Mouse (Mus musculus) kidney, adult 2 months (tissue): ENCODE data around the gene 1700019D03Rik.

Source experiments
- CTCF ChIP-seq: fragments of 200-500 bp; conservative IDR thresholded peaks from 2 replicates; pipeline ENCODE4 v1.5.1; 2011; ENCODE audit warnings: low read depth, mild to moderate bottlenecking, control low read depth, low read length, moderate library complexity, mixed read lengths; ENCODE audit not compliant: insufficient read depth, insufficient read length
- POLR2A ChIP-seq: fragments of 200-500 bp; IDR thresholded peaks from one replicate; pipeline ENCODE4 v1.6.1; 2011; ENCODE audit warnings: low read depth, low read length, control low read depth

GRCm38 (mm10) chr1:53032550-53032949, 12.6 kb upstream of the 1700019D03Rik start:
- TF ChIP-seq CTCF (no peak), POLR2A (no peak)
